Mouse (Mus musculus) lung, postnatal 0 days (tissue): ENCODE data around the gene Pth1r. TPM values are rescaled to one million over a fixed set of nuclear protein-coding genes. Genes with fewer than 3 reads are reported as not detected.
A peak's percentile ranks its signal among the peaks of the same experiment; 100 is the strongest.

Source experiments
- ATAC-seq: fragments of 200-750 bp; cut with Nextera tagmentation; 2 replicates; pipeline ENCODE4 v1.8.0; 2017; ENCODE audit warnings: moderate library complexity
- DNase-seq: peaks from one replicate; pipeline ENCODE4 v3.0.0-alpha.2; 2016; ENCODE audit warnings: low spot score
- H3K27ac ChIP-seq: fragments of 300-500 bp; sonication (generic); 2 replicates; pipeline ENCODE4 v1.5.1; 2014; ENCODE audit warnings: antibody characterized with exemption, mild to moderate bottlenecking, low read length, mixed read lengths
- H3K27me3 ChIP-seq: fragments of 300-500 bp; sonication (generic); replicated peaks from 2 replicates; pipeline ENCODE4 v1.6.1; 2014; ENCODE audit warnings: low read length, mixed read lengths; ENCODE audit not compliant: insufficient read depth
- H3K36me3 ChIP-seq: fragments of 300-500 bp; sonication (generic); 2 replicates; pipeline ENCODE4 v1.6.1; 2014; ENCODE audit warnings: low read length, mixed read lengths; ENCODE audit not compliant: insufficient read depth
- H3K4me1 ChIP-seq: fragments of 300-500 bp; sonication (generic); 2 replicates; pipeline ENCODE4 v1.6.1; 2014; ENCODE audit warnings: antibody characterized with exemption, low read depth, low read length, mixed read lengths; ENCODE audit not compliant: insufficient read depth
- H3K4me2 ChIP-seq: fragments of 300-500 bp; sonication (generic); replicated peaks from 2 replicates; pipeline ENCODE4 v1.6.1; 2014; ENCODE audit warnings: low read depth, mild to moderate bottlenecking, low read length, moderate library complexity, mixed read lengths
- H3K4me3 ChIP-seq: fragments of 300-500 bp; sonication (generic); 2 replicates; pipeline ENCODE4 v1.5.1; 2014; ENCODE audit warnings: low read depth, low read length
- H3K9ac ChIP-seq: fragments of 300-500 bp; sonication (generic); replicated peaks from 2 replicates; pipeline ENCODE4 v1.6.1; 2014; ENCODE audit warnings: low read depth, mild to moderate bottlenecking
- H3K9me3 ChIP-seq: fragments of 300-500 bp; sonication (generic); 2 replicates; pipeline ENCODE4 v1.6.1; 2016; ENCODE audit warnings: low read length, mixed read lengths
- CTCF ChIP-seq: IDR thresholded peaks from 2 replicates; pipeline ENCODE4 v1.5.1; 2016; ENCODE audit warnings: antibody characterized with exemption, mild to moderate bottlenecking
- EP300 ChIP-seq: IDR thresholded peaks from 2 replicates; pipeline ENCODE4 v1.6.1; 2016; ENCODE audit warnings: antibody characterized with exemption, mild to moderate bottlenecking, control low read depth
- WGBS: fragments of 180-500 bp; shearing (Covaris S2); extraction: QIAGEN DNeasy Blood & Tissue Kit; methylation state at CpG from one replicate; pipeline ENCODE4 v1.1.7; 2014; 5-methylcytosine and 5-hydroxymethylcytosine counted together
- polyA plus RNA-seq: library from polyadenylated mRNA; unstranded; fragments of >200 nt; fragmentation: Nextera tagmentation; extraction: Ambion mirVana; gene quantifications from 2 replicates; pipeline ENCODE4 v1.2.1, GENCODE M21; 2015

Gene Pth1r
- polyA plus RNA-seq, 1 experiment from 2014 or later, result 19.4 TPM

DNA sequence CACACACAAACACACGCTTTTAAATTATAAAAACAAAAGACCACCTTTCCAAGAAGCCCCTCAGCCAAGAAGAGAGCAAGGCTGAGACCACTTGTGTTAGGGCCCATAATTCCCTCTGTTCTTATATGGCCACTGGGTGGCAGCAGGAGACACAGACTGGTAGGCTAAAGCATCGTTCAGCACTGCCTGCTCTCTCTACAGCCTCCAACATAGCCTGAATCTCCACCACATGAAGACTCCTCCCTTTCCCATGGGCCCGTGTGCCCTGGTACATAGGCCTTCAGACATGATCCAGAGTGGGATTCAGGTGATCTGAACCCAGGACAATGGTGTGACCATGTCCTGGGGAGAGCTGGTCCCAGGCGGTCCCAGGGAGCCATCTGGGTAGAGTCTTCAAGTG lies 30.2 kb downstream of the Pth1r start:
- H3K27ac ChIP-seq, result no peak overlapping the region
- H3K36me3 ChIP-seq, result no peaks in the 10 kb centered on the region
- no peaks in the 10 kb centered on the region for H3K4me1 ChIP-seq
- WGBS, result 26% methylated on average over 4 of the region's 4 CpGs
- no peaks in the 10 kb centered on the region for H3K9me3 ChIP-seq
- H3K4me2 ChIP-seq, result no peak overlapping the region
- H3K4me3 ChIP-seq, result no peak overlapping the region
- H3K27me3 ChIP-seq, result no peaks in the 10 kb centered on the region
- no peak overlapping the region for H3K9ac ChIP-seq
- ATAC-seq (peak; percentile 75), DNase-seq (peak; percentile 87)
- TF ChIP-seq EP300 (no peak), CTCF (peak; percentile 91)

DNA sequence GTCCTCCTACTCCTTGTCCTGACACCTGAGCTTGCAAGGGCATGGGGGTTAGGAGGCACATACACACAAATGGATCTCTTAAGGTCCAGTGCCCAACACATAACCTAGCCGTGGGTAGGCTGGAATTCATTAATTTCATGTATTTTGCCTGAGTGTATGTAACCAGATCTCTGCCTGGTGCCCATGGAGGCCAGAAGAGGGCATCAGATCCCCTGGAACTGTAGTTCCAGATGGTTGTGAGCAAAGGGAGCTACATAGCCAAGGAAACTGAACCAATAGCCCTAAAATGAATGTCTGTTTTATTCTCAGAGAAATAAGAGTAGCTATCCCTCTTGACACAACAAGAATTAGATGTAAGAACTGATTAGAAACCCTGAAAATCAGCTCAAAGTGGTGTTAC lies 31.5 kb downstream of the Pth1r start:
- no peaks in the 10 kb centered on the region for H3K36me3 ChIP-seq
- DNase-seq (no peak), ATAC-seq (no peak)
- no peak overlapping the region for H3K9ac ChIP-seq
- H3K27ac ChIP-seq, result no peak overlapping the region
- TF ChIP-seq EP300 (no peak), CTCF (peak; percentile 54)
- no peak overlapping the region for H3K4me3 ChIP-seq
- no peak overlapping the region for H3K4me2 ChIP-seq
- no peaks in the 10 kb centered on the region for H3K4me1 ChIP-seq
- H3K27me3 ChIP-seq, result no peaks in the 10 kb centered on the region
- H3K9me3 ChIP-seq, result no peaks in the 10 kb centered on the region
- WGBS, result 69% methylated on average over 1 of the region's 1 CpGs

DNA sequence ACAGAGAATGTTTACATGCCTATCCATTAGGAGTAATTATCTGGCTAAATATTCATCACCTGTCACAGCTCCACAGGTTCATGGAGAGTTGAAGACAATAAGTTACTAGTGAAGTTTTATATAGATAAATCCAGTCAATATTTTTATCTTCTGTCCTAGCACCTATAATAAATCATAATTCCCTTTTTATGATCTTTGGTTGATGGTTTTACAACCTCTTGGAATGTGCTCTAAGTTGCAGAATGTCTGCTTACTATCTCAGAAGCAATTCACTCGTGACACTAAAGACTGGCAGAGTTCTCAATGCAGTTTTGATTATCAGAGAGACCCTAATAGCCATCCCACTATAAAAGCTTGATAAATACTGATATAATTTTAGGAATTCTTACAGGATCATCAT lies 33.6 kb downstream of the Pth1r start:
- WGBS, result 63% methylated on average over 1 of the region's 1 CpGs
- Histone ChIP-seq H3K4me2 (no peak overlapping the region), H3K27me3 (no peaks in the 10 kb centered on the region), H3K9ac (no peak overlapping the region), H3K4me1 (no peaks in the 10 kb centered on the region), H3K4me3 (no peak overlapping the region), H3K36me3 (no peaks in the 10 kb centered on the region), H3K27ac (no peak overlapping the region), H3K9me3 (no peaks in the 10 kb centered on the region)
- DNase-seq, result no peak
- TF ChIP-seq EP300, result no peak
- TF ChIP-seq CTCF, result no peak
- no peak for ATAC-seq

DNA sequence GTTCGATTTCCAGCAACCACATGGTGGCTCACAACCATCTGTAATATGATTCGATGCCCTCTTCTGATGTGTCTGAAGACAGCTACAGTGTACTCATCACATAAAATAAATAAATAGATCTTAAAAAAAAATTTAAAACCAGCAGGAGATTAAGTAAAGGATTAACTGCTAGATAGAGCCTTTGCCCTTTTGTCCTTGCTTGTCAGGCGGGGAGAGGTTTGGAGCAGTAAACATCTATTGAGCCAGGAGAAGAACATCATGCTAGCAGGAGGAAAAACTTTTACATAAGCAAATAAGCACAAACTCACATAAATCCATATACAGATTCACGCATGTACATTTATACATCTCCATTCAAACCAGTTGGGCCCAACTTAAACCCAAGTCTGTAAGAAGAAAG lies 34.4 kb downstream of the Pth1r start:
- no peak for TF ChIP-seq EP300
- no peak for TF ChIP-seq CTCF
- Histone ChIP-seq H3K4me3 (no peak overlapping the region), H3K27me3 (no peaks in the 10 kb centered on the region), H3K27ac (no peak overlapping the region), H3K36me3 (no peaks in the 10 kb centered on the region), H3K9ac (no peak overlapping the region), H3K4me1 (no peaks in the 10 kb centered on the region), H3K9me3 (no peaks in the 10 kb centered on the region), H3K4me2 (no peak overlapping the region)
- WGBS, result 85% methylated on average over 4 of the region's 4 CpGs
- no peak for ATAC-seq
- DNase-seq, result no peak

DNA sequence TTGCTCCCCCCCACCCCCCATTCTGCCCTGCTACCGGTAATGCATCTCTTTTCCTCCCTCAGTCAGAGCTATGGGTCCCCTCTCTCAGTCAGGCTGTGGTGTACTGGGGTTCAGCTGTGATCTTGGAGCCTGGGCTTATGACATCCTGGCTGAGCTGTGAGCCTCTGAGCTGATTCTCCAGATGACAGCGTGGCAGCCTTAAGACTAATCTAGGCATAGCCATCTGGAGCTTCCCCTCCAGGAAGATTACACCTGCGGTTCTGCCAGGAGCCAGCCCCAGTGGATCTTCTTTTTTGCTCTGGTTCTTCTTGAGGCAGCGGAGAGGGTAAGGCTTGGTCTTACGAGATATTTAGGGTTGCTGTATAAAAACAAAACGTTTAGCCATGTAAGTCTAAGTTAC lies 34.9 kb downstream of the Pth1r start:
- no peaks in the 10 kb centered on the region for H3K4me1 ChIP-seq
- H3K9ac ChIP-seq, result no peak overlapping the region
- no peak overlapping the region for H3K4me3 ChIP-seq
- TF ChIP-seq CTCF (no peak), EP300 (no peak)
- ATAC-seq, result no peak
- no peak overlapping the region for H3K27ac ChIP-seq
- WGBS, result 93% methylated on average over 6 of the region's 6 CpGs
- no peaks in the 10 kb centered on the region for H3K9me3 ChIP-seq
- H3K27me3 ChIP-seq, result no peaks in the 10 kb centered on the region
- no peaks in the 10 kb centered on the region for H3K36me3 ChIP-seq
- no peak overlapping the region for H3K4me2 ChIP-seq
- DNase-seq, result no peak

DNA sequence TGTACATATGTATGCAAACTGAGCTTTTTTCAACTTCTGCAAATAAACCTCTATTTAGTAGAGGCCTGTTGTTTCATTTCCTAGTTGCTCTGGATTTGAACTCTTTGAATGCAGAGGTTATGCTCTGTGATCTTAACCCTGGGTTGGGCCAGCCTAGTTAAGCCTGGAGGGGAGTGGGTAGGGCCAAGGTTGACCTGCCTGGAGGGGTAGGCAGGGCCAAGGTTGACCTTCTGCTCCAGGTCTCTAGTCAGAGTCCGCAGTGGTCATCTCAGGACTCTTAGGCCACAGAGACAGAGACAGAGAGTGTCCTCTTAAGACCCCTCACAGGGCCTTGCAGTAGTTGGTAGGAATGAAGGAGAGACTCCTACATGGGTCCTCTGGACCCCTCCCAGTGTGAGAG lies 35.4 kb downstream of the Pth1r start:
- whole genome bisulfite sequencing, result 100% methylated on average over 1 of the region's 1 CpGs
- Histone ChIP-seq H3K9me3 (no peaks in the 10 kb centered on the region), H3K27me3 (no peaks in the 10 kb centered on the region), H3K4me1 (no peaks in the 10 kb centered on the region), H3K9ac (no peak overlapping the region), H3K4me3 (no peak overlapping the region), H3K4me2 (no peak overlapping the region), H3K27ac (no peak overlapping the region), H3K36me3 (no peaks in the 10 kb centered on the region)
- ATAC-seq, result no peak
- TF ChIP-seq EP300, result no peak
- no peak for TF ChIP-seq CTCF
- no peak for DNase-seq

DNA sequence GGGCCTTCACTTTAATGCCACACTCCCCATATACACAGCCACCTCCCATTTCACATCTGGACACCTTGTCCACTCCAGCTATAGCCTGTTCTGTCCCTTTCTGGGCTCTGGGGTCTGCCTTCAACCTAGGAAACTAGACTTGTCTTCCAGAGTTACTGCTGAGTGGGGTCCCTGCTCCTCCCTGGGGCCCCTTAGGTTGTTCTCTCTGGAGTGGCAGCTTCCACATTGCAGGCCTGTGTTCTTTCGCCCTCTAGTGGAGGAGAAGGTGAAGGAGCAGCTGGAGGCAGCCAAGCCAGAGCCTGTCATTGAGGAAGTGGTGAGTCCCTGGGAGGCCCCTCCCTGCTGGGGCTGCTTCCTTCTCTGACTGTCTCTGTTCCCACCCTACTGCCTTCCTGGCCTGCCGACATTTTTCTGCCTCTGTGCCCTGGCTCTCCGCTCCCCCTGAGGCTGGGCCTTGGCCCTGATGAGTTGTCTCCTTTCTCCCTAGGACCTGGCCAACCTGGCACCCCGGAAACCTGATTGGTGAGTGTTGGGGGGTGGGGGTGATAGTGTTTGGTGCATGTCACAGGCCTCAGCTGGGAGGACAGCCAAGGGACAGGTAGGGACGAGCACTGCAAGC lies 37.2 kb downstream of the Pth1r start:
- ATAC-seq, result peak; percentile 93
- no peaks in the 10 kb centered on the region for H3K27me3 ChIP-seq
- 36% methylated on average over 5 of the region's 5 CpGs for WGBS
- no peaks in the 10 kb centered on the region for H3K36me3 ChIP-seq
- H3K4me1 ChIP-seq, result no peaks in the 10 kb centered on the region
- H3K27ac ChIP-seq, result peak overlapping the region; percentile 20; the same call in 1 of the 2 replicates
- H3K9me3 ChIP-seq, result no peaks in the 10 kb centered on the region
- peak; percentile 90 for DNase-seq
- TF ChIP-seq CTCF, result peak; percentile 98
- TF ChIP-seq EP300, result no peak
- peak overlapping the region; percentile 16; the same call in 1 of the 2 replicates for H3K4me3 ChIP-seq
- H3K4me2 ChIP-seq, result peak overlapping the region; percentile 39
- H3K9ac ChIP-seq, result peak overlapping the region; percentile 32
